Mouse (Mus musculus): ENCODE measurements around the gene Txn1. TPM values are rescaled to one million over a fixed set of nuclear protein-coding genes. Genes with fewer than 3 reads are reported as not detected.

Gene Txn1
- polyA plus RNA-seq, 1 experiment from 2014 or later: 405 TPM

- WGBS: 38% methylated on average over 11 of the region's 11 CpGs
- peak; percentile 29 for DNase-seq (ENCODE audit: low spot score)
- H3K27me3 ChIP-seq (replicated peaks; ENCODE audit: low read depth, poor library complexity, severe bottlenecking): 0 out of 2 replicates have a peak, but pooled peaks cover 5% of the 10 kb centered on the region
Measured at GRCm38 (mm10) chr4:57957200-57958085, 1.2 kb upstream of the Txn1 start.

GRCm38 (mm10) chr4:57955544-57955958 is 660 bp downstream of the Txn1 start:
- Histone ChIP-seq H3K36me3 (replicated peaks) (peaks cover 38% of the 10 kb centered on the region), H3K4me1 (peaks cover 33% of the 10 kb centered on the region), H3K9me3 (peaks cover 10% of the 10 kb centered on the region; the same call in 1 of the 2 replicates), H3K4me3 (peak overlapping the region; percentile 89), H3K27ac (replicated peaks) (peak overlapping the region; percentile 94), H3K27me3 (replicated peaks; ENCODE audit: low read depth, poor library complexity, severe bottlenecking) (0 out of 2 replicates have a peak, but pooled peaks cover 5% of the 10 kb centered on the region)
- peak; percentile 79 for DNase-seq (ENCODE audit: low spot score)
- WGBS: under 1% methylated on average over 25 of the region's 25 CpGs

More at GRCm38 (mm10) chr4:57957200-57958085, 1.2 kb upstream of the Txn1 start:
- peak overlapping the region; percentile 89 for H3K4me3 ChIP-seq
- H3K9me3 ChIP-seq: no peaks in the 10 kb centered on the region
- H3K36me3 ChIP-seq (replicated peaks): peaks cover 19% of the 10 kb centered on the region
- H3K4me1 ChIP-seq: peaks cover 33% of the 10 kb centered on the region
- peak overlapping the region; percentile 94 for H3K27ac ChIP-seq (replicated peaks)

- peak overlapping the region; percentile 94 for H3K27ac ChIP-seq (replicated peaks)
- 77% methylated on average over 8 of the region's 8 CpGs for WGBS
Measured at GRCm38 (mm10) chr4:57954991-57955390, 1.2 kb downstream of the Txn1 start.

GRCm38 (mm10) chr4:57954580-57954979 is 1.6 kb downstream of the Txn1 start:
- Histone ChIP-seq H3K36me3 (replicated peaks) (peaks cover 48% of the 10 kb centered on the region), H3K27ac (replicated peaks) (no peak overlapping the region), H3K27me3 (replicated peaks; ENCODE audit: low read depth, poor library complexity, severe bottlenecking) (0 out of 2 replicates have a peak, but pooled peaks cover 5% of the 10 kb centered on the region), H3K9me3 (peaks cover 10% of the 10 kb centered on the region; the same call in 1 of the 2 replicates), H3K4me1 (peaks cover 33% of the 10 kb centered on the region), H3K4me3 (peak overlapping the region; percentile 89)
- 86% methylated on average over 6 of the region's 6 CpGs for WGBS
- no peak for DNase-seq (ENCODE audit: low spot score)

More at GRCm38 (mm10) chr4:57954991-57955390, 1.2 kb downstream of the Txn1 start:
- H3K4me1 ChIP-seq: peaks cover 33% of the 10 kb centered on the region
- H3K27me3 ChIP-seq (replicated peaks; ENCODE audit: low read depth, poor library complexity, severe bottlenecking): 0 out of 2 replicates have a peak, but pooled peaks cover 5% of the 10 kb centered on the region
- peaks cover 10% of the 10 kb centered on the region; the same call in 1 of the 2 replicates for H3K9me3 ChIP-seq
- peaks cover 44% of the 10 kb centered on the region for H3K36me3 ChIP-seq (replicated peaks)
- H3K4me3 ChIP-seq: peak overlapping the region; percentile 89
- DNase-seq (ENCODE audit: low spot score): no peak

GRCm38 (mm10) chr4:57953796-57954195 is 2.4 kb downstream of the Txn1 start:
- H3K4me3 ChIP-seq: peak overlapping the region; percentile 89; the same call in 1 of the 2 replicates
- 0 out of 2 replicates have a peak, but pooled peaks cover 3% of the 10 kb centered on the region for H3K27me3 ChIP-seq (replicated peaks; ENCODE audit: low read depth, poor library complexity, severe bottlenecking)
- H3K36me3 ChIP-seq (replicated peaks): peaks cover 56% of the 10 kb centered on the region
- WGBS: 89% methylated on average over 7 of the region's 7 CpGs
- DNase-seq (ENCODE audit: low spot score): no peak
- no peak overlapping the region for H3K27ac ChIP-seq (replicated peaks)
- H3K4me1 ChIP-seq: peaks cover 33% of the 10 kb centered on the region
- H3K9me3 ChIP-seq: peaks cover 10% of the 10 kb centered on the region; the same call in 1 of the 2 replicates

- WGBS: 90% methylated on average over 1 of the region's 1 CpGs
- Histone ChIP-seq H3K4me3 (no peak overlapping the region), H3K9me3 (peaks cover 10% of the 10 kb centered on the region; the same call in 1 of the 2 replicates), H3K4me1 (peaks cover 39% of the 10 kb centered on the region), H3K27ac (replicated peaks) (no peak overlapping the region), H3K36me3 (replicated peaks) (peaks cover 65% of the 10 kb centered on the region), H3K27me3 (replicated peaks; ENCODE audit: low read depth, poor library complexity, severe bottlenecking) (no peaks in the 10 kb centered on the region)
- DNase-seq (ENCODE audit: low spot score): no peak
Measured at GRCm38 (mm10) chr4:57952891-57953290, 3.3 kb downstream of the Txn1 start.

GRCm38 (mm10) chr4:57952416-57952815 is 3.8 kb downstream of the Txn1 start:
- no peak overlapping the region for H3K27ac ChIP-seq (replicated peaks)
- peaks cover 69% of the 10 kb centered on the region for H3K36me3 ChIP-seq (replicated peaks)
- 97% methylated on average over 3 of the region's 3 CpGs for WGBS
- peaks cover 36% of the 10 kb centered on the region for H3K4me1 ChIP-seq
- no peaks in the 10 kb centered on the region for H3K27me3 ChIP-seq (replicated peaks; ENCODE audit: low read depth, poor library complexity, severe bottlenecking)
- no peak for DNase-seq (ENCODE audit: low spot score)
- peaks cover 10% of the 10 kb centered on the region; the same call in 1 of the 2 replicates for H3K9me3 ChIP-seq
- no peak overlapping the region for H3K4me3 ChIP-seq

- H3K27ac ChIP-seq (replicated peaks): no peak overlapping the region
- H3K9me3 ChIP-seq: peaks cover 10% of the 10 kb centered on the region; the same call in 1 of the 2 replicates
- peaks cover 95% of the 10 kb centered on the region for H3K36me3 ChIP-seq (replicated peaks)
- no peaks in the 10 kb centered on the region for H3K27me3 ChIP-seq (replicated peaks; ENCODE audit: low read depth, poor library complexity, severe bottlenecking)
- no peak overlapping the region for H3K4me3 ChIP-seq
- H3K4me1 ChIP-seq: peaks cover 19% of the 10 kb centered on the region
- WGBS: 94% methylated on average over 6 of the region's 6 CpGs
- no peak for DNase-seq (ENCODE audit: low spot score)
Measured at GRCm38 (mm10) chr4:57949866-57950265, 6.3 kb downstream of the Txn1 start.

GRCm38 (mm10) chr4:57947476-57947875 is 8.7 kb downstream of the Txn1 start:
- no peak for DNase-seq (ENCODE audit: low spot score)
- no peak overlapping the region for H3K4me3 ChIP-seq
- 0 out of 2 replicates have a peak, but pooled peaks cover 8% of the 10 kb centered on the region for H3K4me1 ChIP-seq
- no peaks in the 10 kb centered on the region for H3K27me3 ChIP-seq (replicated peaks; ENCODE audit: low read depth, poor library complexity, severe bottlenecking)
- H3K9me3 ChIP-seq: peaks cover 10% of the 10 kb centered on the region; the same call in 1 of the 2 replicates
- 94% methylated on average over 4 of the region's 4 CpGs for WGBS
- peaks cover 100% of the 10 kb centered on the region for H3K36me3 ChIP-seq (replicated peaks)
- no peak overlapping the region for H3K27ac ChIP-seq (replicated peaks)

- DNase-seq (ENCODE audit: low spot score): no peak
- 89% methylated on average over 10 of the region's 10 CpGs for WGBS
- no peaks in the 10 kb centered on the region for H3K27me3 ChIP-seq (replicated peaks; ENCODE audit: low read depth, poor library complexity, severe bottlenecking)
- no peak overlapping the region for H3K27ac ChIP-seq (replicated peaks)
- H3K4me3 ChIP-seq: no peak overlapping the region
- 0 out of 2 replicates have a peak, but pooled peaks cover 8% of the 10 kb centered on the region for H3K4me1 ChIP-seq
- peaks cover 100% of the 10 kb centered on the region for H3K36me3 ChIP-seq (replicated peaks)
- H3K9me3 ChIP-seq: peaks cover 10% of the 10 kb centered on the region; the same call in 1 of the 2 replicates
Measured at GRCm38 (mm10) chr4:57947036-57947435, 9.2 kb downstream of the Txn1 start.

- no peak overlapping the region for H3K4me3 ChIP-seq
- H3K36me3 ChIP-seq (replicated peaks): peaks cover 62% of the 10 kb centered on the region
- no peak overlapping the region for H3K27ac ChIP-seq (replicated peaks)
- WGBS: 96% methylated on average over 2 of the region's 2 CpGs
- no peaks in the 10 kb centered on the region for H3K27me3 ChIP-seq (replicated peaks; ENCODE audit: low read depth, poor library complexity, severe bottlenecking)
- H3K9me3 ChIP-seq: no peaks in the 10 kb centered on the region
- no peak for DNase-seq (ENCODE audit: low spot score)
- 0 out of 2 replicates have a peak, but pooled peaks cover 2% of the 10 kb centered on the region for H3K4me1 ChIP-seq
Measured at GRCm38 (mm10) chr4:57942892-57943291, 13.3 kb downstream of the Txn1 start.

- 91% methylated on average over 4 of the region's 4 CpGs for WGBS
- H3K36me3 ChIP-seq (replicated peaks): peaks cover 39% of the 10 kb centered on the region
- H3K9me3 ChIP-seq: no peaks in the 10 kb centered on the region
Measured at GRCm38 (mm10) chr4:57940631-57941030, 15.6 kb downstream of the Txn1 start.

More at GRCm38 (mm10) chr4:57940631-57941030, 15.6 kb downstream of the Txn1 start:
- Histone ChIP-seq H3K4me1 (no peaks in the 10 kb centered on the region), H3K27me3 (replicated peaks; ENCODE audit: low read depth, poor library complexity, severe bottlenecking) (no peaks in the 10 kb centered on the region), H3K27ac (replicated peaks) (no peak overlapping the region), H3K4me3 (no peak overlapping the region)
- no peak for DNase-seq (ENCODE audit: low spot score)

Data from embryonic facial prominence, embryonic 10.5 days (tissue).